Mouse (Mus musculus) neutrophil, adult 65 days (primary cell): ENCODE data around the gene Zfp579. TPM values are rescaled to one million over a fixed set of nuclear protein-coding genes. Genes with fewer than 3 reads are reported as not detected.

ENCODE experiments used
- total RNA-seq: library from RNA; stranded (reverse); gene quantifications from 2 replicates; pipeline ENCODE4 v1.2.4, GENCODE M21; 2023

Zfp579 gene
- total RNA-seq = 3.4 and 6.0 TPM in 2 replicates

GRCm38 (mm10) chr7:4996003-4996895, at the start of gene Zfp579:
Zfp579 (minus strand) TSS chr7:4996158.

GRCm38 (mm10) chr7:5038109-5038732, 42.3 kb upstream of the Zfp579 start, which contains the start of gene Zfp784:
Zfp784 (minus strand) TSS chr7:5038446.

DNA sequence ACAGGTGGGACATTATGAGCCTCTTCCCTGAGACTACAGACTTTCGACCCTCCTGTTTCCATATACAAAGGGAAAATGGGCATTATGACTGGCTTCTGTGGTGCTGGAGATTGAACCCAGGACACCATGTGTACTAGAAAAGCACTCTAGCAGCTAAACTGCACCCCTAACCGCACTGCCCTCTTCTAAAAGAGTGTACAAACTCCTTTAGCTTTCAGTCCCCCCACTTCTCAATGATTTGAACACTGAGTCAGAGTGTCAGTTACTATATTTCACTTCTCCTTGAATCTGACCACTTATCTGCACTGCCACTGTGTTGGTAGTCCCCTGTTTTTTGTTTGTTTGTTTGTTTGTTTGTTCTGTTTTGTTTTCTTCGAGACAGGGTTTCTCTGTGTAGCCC, 37.9 kb upstream of the Zfp579 start, which contains the start of gene 4632433K11Rik:
TSS of gene 4632433K11Rik (plus strand) at position 301 of the 400 bp plus-strand sequence.

GRCm38 (mm10) chr7:5020000-5020681, 24.2 kb upstream of the Zfp579 start, which contains the start of the genes Zfp865 and Ccdc106:
Zfp865 (plus strand) TSS chr7:5020376.
Ccdc106 (plus strand) TSS chr7:5020553.

GRCm38 (mm10) chr7:5015118-5016001, 19.4 kb upstream of the Zfp579 start, which contains the start of gene Gm44973:
Gm44973 (plus strand) TSS chr7:5015496.

GRCm38 (mm10) chr7:5014251-5015117, 18.5 kb upstream of the Zfp579 start, which contains the start of the genes Zfp524 and Fiz1:
Zfp524 (plus strand) TSS chr7:5014415.
Fiz1 (minus strand) TSS chr7:5014697.

GRCm38 (mm10) chr7:4971068-4971467, 24.9 kb downstream of the Zfp579 start, which contains the start of gene Sbk3:
Sbk3 (minus strand) TSS chr7:4971168.

DNA sequence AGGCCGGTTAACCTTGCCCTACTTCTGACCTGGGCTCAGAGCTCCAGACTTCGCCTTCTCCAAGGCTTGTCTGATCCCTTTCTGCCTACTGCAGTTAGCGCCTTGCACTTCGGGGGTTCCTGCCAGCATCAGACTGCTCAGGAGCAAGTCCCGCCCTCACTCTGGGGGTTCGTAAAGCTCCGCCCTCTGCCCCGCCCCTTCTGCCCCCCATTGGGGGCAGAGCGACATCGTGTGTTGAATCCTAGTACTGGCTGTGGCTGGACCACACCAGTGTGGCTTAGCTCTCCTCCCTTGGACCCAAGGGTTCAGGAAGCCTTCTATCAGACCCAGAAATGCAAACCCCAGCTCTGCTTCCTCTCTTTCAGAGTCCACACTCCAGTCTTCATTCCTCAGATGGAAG, 31.7 kb downstream of the Zfp579 start, which contains the start of gene Sbk2:
TSS of gene Sbk2 (minus strand) at position 135 of the 400 bp plus-strand sequence.

Other genes starting within 250 kb of the Zfp579 start
- gene Cox6b2, start 243.1 kb downstream of the Zfp579 start, total RNA-seq = 11.2 and 13.4 TPM in 2 replicates
- gene Fam71e2, start 224.9 kb downstream of the Zfp579 start, total RNA-seq = not detected in 2 replicates
- not detected in 2 replicates for gene Il11, start 213.3 kb downstream of the Zfp579 start, total RNA-seq
- gene Tmem190, start 213.2 kb downstream of the Zfp579 start, total RNA-seq = not detected in 2 replicates
- gene Tmem238, start 206.5 kb downstream of the Zfp579 start, total RNA-seq = 0.95 and 2.3 TPM in 2 replicates
- gene Rpl28, start 203.3 kb downstream of the Zfp579 start, total RNA-seq = 636 and 649 TPM in 2 replicates
- gene Ube2s, start 183.6 kb downstream of the Zfp579 start, total RNA-seq = 188 and 216 TPM in 2 replicates
- gene Shisa7, start 151.5 kb downstream of the Zfp579 start, total RNA-seq = 1.0 TPM in 1 of 2 replicates, not detected in the other
- 4.1 and 4.4 TPM in 2 replicates for gene Isoc2b, start 125.9 kb downstream of the Zfp579 start, total RNA-seq
- gene Isoc2a, start 119.0 kb downstream of the Zfp579 start, total RNA-seq = 6.0 and 6.2 TPM in 2 replicates
- not detected in 2 replicates for gene Gm36210, start 89.6 kb downstream of the Zfp579 start, total RNA-seq
- gene Zfp628, start 80.9 kb downstream of the Zfp579 start, total RNA-seq = 13.2 and 16.2 TPM in 2 replicates
- gene Nat14, start 74.1 kb downstream of the Zfp579 start, total RNA-seq = 1.7 and 1.9 TPM in 2 replicates
- gene Ssc5d, start 70.4 kb downstream of the Zfp579 start, total RNA-seq = 0.44 TPM in 1 of 2 replicates, not detected in the other
- gene Sbk2, start 31.8 kb downstream of the Zfp579 start, total RNA-seq = not detected in 2 replicates
- not detected in 2 replicates for gene Sbk3, start 25.0 kb downstream of the Zfp579 start, total RNA-seq
- gene Zfp524, start 18.3 kb upstream of the Zfp579 start, total RNA-seq = 11.9 and 12.6 TPM in 2 replicates
- gene Fiz1, start 18.5 kb upstream of the Zfp579 start, total RNA-seq = 26.5 and 31.4 TPM in 2 replicates
- gene Gm44973, start 19.3 kb upstream of the Zfp579 start, total RNA-seq = not detected in 2 replicates
- gene Zfp865, start 24.2 kb upstream of the Zfp579 start, total RNA-seq = 38.0 and 47.1 TPM in 2 replicates
- gene Ccdc106, start 24.4 kb upstream of the Zfp579 start, total RNA-seq = 0.29 and 0.98 TPM in 2 replicates
- 0.98 TPM in 1 of 2 replicates, not detected in the other for gene 4632433K11Rik, start 38.0 kb upstream of the Zfp579 start, total RNA-seq
- gene Zfp784, start 42.3 kb upstream of the Zfp579 start, total RNA-seq = 2.0 and 2.2 TPM in 2 replicates
- gene Zfp580, start 55.4 kb upstream of the Zfp579 start, total RNA-seq = 0.98 and 1.2 TPM in 2 replicates
- 219 and 291 TPM in 2 replicates for gene U2af2, start 66.0 kb upstream of the Zfp579 start, total RNA-seq
- gene Epn1, start 84.1 kb upstream of the Zfp579 start, total RNA-seq = 143 and 147 TPM in 2 replicates
- not detected in 2 replicates for gene Rfpl4, start 120.8 kb upstream of the Zfp579 start, total RNA-seq
- 0.41 TPM in 1 of 2 replicates, not detected in the other for gene Rasl2-9, start 129.8 kb upstream of the Zfp579 start, total RNA-seq
- gene Vmn1r55, start 153.5 kb upstream of the Zfp579 start, total RNA-seq = not detected in 2 replicates
- not detected in 2 replicates for gene Vmn1r56, start 200.6 kb upstream of the Zfp579 start, total RNA-seq
- gene Vmn1r57, start 222.3 kb upstream of the Zfp579 start, total RNA-seq = not detected in 2 replicates